Comparison of ENCODE assay signal across 35 mouse cellular contexts in the genomic region with DNA sequence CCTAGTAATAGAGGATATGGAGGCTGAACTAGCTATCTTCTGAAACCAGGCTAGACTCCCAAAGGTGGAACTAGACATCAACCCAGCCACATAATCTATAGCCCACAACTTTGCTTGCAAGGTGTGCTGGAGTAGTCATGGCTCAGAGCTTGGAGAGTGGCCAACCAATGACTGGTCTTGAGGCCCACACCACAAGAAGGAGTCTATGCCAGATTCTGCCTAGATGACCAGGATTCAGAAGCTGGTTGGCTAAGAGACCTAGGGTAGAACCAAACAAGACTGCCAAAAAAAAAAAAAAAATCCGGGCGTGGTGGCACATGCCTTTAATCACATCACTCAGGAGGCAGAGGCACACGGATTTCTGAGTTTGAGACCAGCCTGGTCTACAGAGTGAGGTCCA.
"Had no signal": no experiment of that assay in that cellular context is flagged by ENCODE, and none has a peak within 500 bp of the region (broad histone marks: within the 10 kb centered on the region; RNA-seq: fewer than 3 reads in every experiment).

No protein-coding gene starts in this region.

- H3K36me3 ChIP-seq: heart, embryonic 13.5 days; heart, embryonic 15.5 days; hindbrain, embryonic 10.5 days; hindbrain, embryonic 12.5 days; hindbrain, embryonic 13.5 days; hindbrain, embryonic 15.5 days; intestine, embryonic 15.5 days; kidney, embryonic 15.5 days had no signal

- H3K27me3 ChIP-seq: heart, embryonic 12.5 days; heart, embryonic 13.5 days; heart, embryonic 15.5 days; hindbrain, embryonic 12.5 days; hindbrain, embryonic 13.5 days; hindbrain, embryonic 15.5 days; intestine, embryonic 15.5 days; kidney, embryonic 15.5 days had no signal

- H3K9ac ChIP-seq: heart, embryonic 12.5 days; heart, embryonic 13.5 days; heart, embryonic 15.5 days; hindbrain, embryonic 12.5 days; hindbrain, embryonic 13.5 days; hindbrain, embryonic 14.5 days; hindbrain, embryonic 15.5 days; intestine, embryonic 15.5 days; kidney, embryonic 15.5 days had no signal

- H3K4me3 ChIP-seq: heart, embryonic 12.5 days; heart, embryonic 13.5 days; heart, embryonic 15.5 days; hindbrain, embryonic 10.5 days; hindbrain, embryonic 12.5 days; hindbrain, embryonic 13.5 days; hindbrain, embryonic 15.5 days; intestine, embryonic 15.5 days; kidney, embryonic 15.5 days; layer of hippocampus, adult 2 months; left cerebral cortex, adult 2 months had no signal

- H3K4me2 ChIP-seq: heart, embryonic 11.5 days; heart, embryonic 12.5 days; heart, embryonic 13.5 days; heart, embryonic 15.5 days; hindbrain, embryonic 12.5 days; hindbrain, embryonic 13.5 days; hindbrain, embryonic 14.5 days; hindbrain, embryonic 15.5 days; intestine, embryonic 15.5 days; kidney, embryonic 15.5 days had no signal

- DNase-seq: heart, postnatal 10 days; heart, postnatal 14 days; heart, postnatal 36 days; heart, postnatal 4 days; kidney, adult 11 months; kidney, adult 18-20 months; kidney, adult 2 months; kidney, adult 8-10 months; kidney, adult 9 months; kidney, postnatal 10 days; kidney, postnatal 14 days; kidney, postnatal 25 days; kidney, postnatal 36 days; kidney, postnatal 4 days; layer of hippocampus, adult 9-11 months; layer of hippocampus, postnatal 36 days had no signal

- ATAC-seq: hindbrain, embryonic 16.5 days; hindbrain, postnatal 0 days; inflammation-experienced regulatory T-cells, adult 6 months; intestine, embryonic 15.5 days; intestine, embryonic 16.5 days; intestine, postnatal 0 days had no signal

- H3K9me3 ChIP-seq: hindbrain, embryonic 12.5 days; hindbrain, embryonic 13.5 days; intestine, embryonic 15.5 days had no signal

- H3K4me1 ChIP-seq: heart, embryonic 12.5 days; heart, embryonic 13.5 days; heart, embryonic 15.5 days; hindbrain, embryonic 10.5 days; hindbrain, embryonic 12.5 days; hindbrain, embryonic 13.5 days; hindbrain, embryonic 15.5 days; intestine, embryonic 15.5 days; kidney, embryonic 15.5 days had no signal

- H3K27ac ChIP-seq: heart, embryonic 13.5 days; heart, embryonic 15.5 days; hindbrain, embryonic 10.5 days; hindbrain, embryonic 12.5 days; hindbrain, embryonic 13.5 days; hindbrain, embryonic 14.5 days; hindbrain, embryonic 15.5 days; hindbrain, postnatal 0 days; intestine, embryonic 15.5 days; kidney, embryonic 15.5 days; kidney, postnatal 0 days; layer of hippocampus, adult 2 months; left cerebral cortex, adult 2 months had no signal
